11 mouse cellular contexts compared by ENCODE assay signal in the genomic region with DNA sequence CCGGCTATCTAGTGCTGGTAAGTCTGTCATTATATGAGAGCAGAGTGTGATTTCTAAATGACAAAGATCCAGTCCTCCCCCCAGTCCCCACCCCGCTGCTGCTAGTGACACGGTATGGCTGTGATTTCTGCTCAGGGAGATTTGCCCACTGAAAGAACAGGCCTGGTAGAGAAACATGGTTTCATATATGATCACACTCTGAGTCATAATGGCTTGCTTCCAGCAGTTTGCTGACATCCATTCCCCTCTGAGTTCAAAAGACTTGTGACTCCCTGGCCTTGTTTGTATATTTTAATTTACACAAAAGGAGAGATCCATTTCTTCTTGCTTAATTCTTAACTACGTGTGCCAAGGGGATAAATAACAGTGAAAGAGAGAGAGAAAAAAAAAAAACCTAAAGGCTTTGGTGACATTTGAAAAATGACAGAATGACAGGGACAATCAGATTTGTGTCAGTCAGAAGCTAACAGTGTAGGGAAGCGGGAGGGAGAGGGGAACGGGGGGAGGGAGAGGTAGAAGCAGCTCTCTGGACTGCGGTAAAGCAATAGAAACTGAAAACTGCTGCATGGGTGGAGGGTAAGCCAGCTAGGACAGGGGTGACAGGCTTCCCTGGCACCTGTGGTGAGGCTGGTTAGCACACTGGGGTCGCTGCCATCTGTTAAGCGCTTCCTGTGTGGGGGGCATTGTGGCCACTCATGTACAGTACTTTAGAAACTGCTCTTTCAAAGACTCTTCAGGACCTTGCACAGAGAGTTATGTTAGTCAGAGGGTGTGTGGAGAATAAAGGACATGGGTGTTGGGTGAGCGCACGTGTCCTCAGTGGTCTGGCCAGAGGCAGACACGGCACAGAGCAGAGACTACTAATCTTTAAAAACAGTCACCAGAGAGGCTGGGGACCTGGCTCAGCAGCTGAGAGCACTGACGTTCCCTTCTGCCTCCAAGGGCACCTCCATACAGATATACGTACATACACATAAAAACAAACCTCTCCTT. TPM values are rescaled to one million over a fixed set of nuclear protein-coding genes. Genes with fewer than 3 reads are reported as not detected.
DNase-seq lines count a peak whose midpoint lies in the region; ATAC-seq and TF ChIP-seq lines count a peak whose summit lies in the region.
"Had no signal": no experiment of that assay in that cellular context is flagged by ENCODE, and none has a peak within 500 bp of the region (broad histone marks: within the 10 kb centered on the region; RNA-seq: fewer than 3 reads in every experiment).

No protein-coding gene starts in this region.

- peak; percentile 39; the same call in 1 of the 2 replicates for ATAC-seq in heart, embryonic 14.5 days (ENCODE audit: insufficient number of reproducible peaks, insufficient read depth, low FRiP score, low read depth)
- ATAC-seq in midbrain, postnatal 0 days (ENCODE audit: low FRiP score), result 0 out of 2 replicates have a peak, but pooled peaks have one; percentile 32
- ATAC-seq: intestine, postnatal 0 days had no signal

- WGBS in heart, embryonic 14.5 days, result 37% methylated on average over 14 of the region's 14 CpGs
- 46% methylated on average over 14 of the region's 14 CpGs for WGBS in midbrain, postnatal 0 days

- no peaks in the 10 kb centered on the region for H3K36me3 ChIP-seq in heart, embryonic 14.5 days (ENCODE audit: control insufficient read depth, insufficient read depth, low read length)
- H3K36me3 ChIP-seq in midbrain, postnatal 0 days (ENCODE audit: insufficient read depth, low read length), result no peaks in the 10 kb centered on the region
- H3K36me3 ChIP-seq: embryonic facial prominence, embryonic 12.5 days had no signal

- peaks cover 2 to 11% of the 10 kb centered on the region in 2 experiments; a peak in 2 of 4 replicates for H3K4me1 ChIP-seq in heart, embryonic 14.5 days (ENCODE audit: control insufficient read depth in 2 of 2, insufficient read depth in 2 of 2, low read length in 2 of 2)
- no peaks in the 10 kb centered on the region for H3K4me1 ChIP-seq in midbrain, postnatal 0 days (ENCODE audit: insufficient read depth, low read length)
- H3K4me1 ChIP-seq: embryonic facial prominence, embryonic 12.5 days had no signal

- DNase-seq in heart, postnatal 36 days, result no peak
- DNase-seq in 3134 (ENCODE audit: extremely low read depth, insufficient read length, low spot score) (peak; percentile 64), MN1 (ENCODE audit: low spot score) (peak; percentile 34)
- DNase-seq in midbrain, postnatal 0 days (ENCODE audit: low spot score), result peak; percentile 10
- DNase-seq in layer of hippocampus, postnatal 10 days (ENCODE audit: low spot score in 2 of 2), result no peak
- DNase-seq in ovary, postnatal 14 days (ENCODE audit: low spot score), result no peak
- no peak for DNase-seq in cerebellum, adult 11-12 months

- H3K9ac ChIP-seq in heart, embryonic 14.5 days (ENCODE audit: low read length), result 0 out of 2 replicates have a peak overlapping the region, but pooled peaks have one; percentile 9
- no peak overlapping the region for H3K9ac ChIP-seq in midbrain, postnatal 0 days (replicated peaks; ENCODE audit: low read length, poor library complexity, severe bottlenecking)
- H3K9ac ChIP-seq: embryonic facial prominence, embryonic 12.5 days had no signal

- intact Hi-C loops in heart, postnatal 36 days (cut with DNase I), result no loop called here

- no peak for TF ChIP-seq CTCF in midbrain, postnatal 0 days (IDR thresholded peaks at IDR 0.05)

- H3K9me3 ChIP-seq in heart, embryonic 14.5 days (ENCODE audit: control insufficient read depth, low read length), result no peaks in the 10 kb centered on the region
- H3K9me3 ChIP-seq in midbrain, postnatal 0 days (ENCODE audit: low read length), result no peaks in the 10 kb centered on the region
- H3K9me3 ChIP-seq: embryonic facial prominence, embryonic 12.5 days had no signal

- H3K27ac ChIP-seq in heart, embryonic 14.5 days (replicated peaks in 1 of 2; ENCODE audit: control insufficient read depth in 1 of 2, insufficient read depth in 1 of 2, low read depth in 2 of 2, low read length in 2 of 2), result no peak overlapping the region
- no peak overlapping the region for H3K27ac ChIP-seq in midbrain, postnatal 0 days (ENCODE audit: low read depth, low read length)
- H3K27ac ChIP-seq: embryonic facial prominence, embryonic 12.5 days had no signal

- H3K27me3 ChIP-seq in heart, embryonic 14.5 days (ENCODE audit: control insufficient read depth, insufficient read depth, low read length), result no peaks in the 10 kb centered on the region
- H3K27me3 ChIP-seq in midbrain, postnatal 0 days (ENCODE audit: insufficient read depth, low read length), result no peaks in the 10 kb centered on the region
- H3K27me3 ChIP-seq: embryonic facial prominence, embryonic 12.5 days had no signal

- peak overlapping the region; percentile 44 for H3K4me2 ChIP-seq in heart, embryonic 14.5 days (ENCODE audit: low read length)
- H3K4me2 ChIP-seq in midbrain, postnatal 0 days (ENCODE audit: low read depth, low read length, poor library complexity, severe bottlenecking), result no peak overlapping the region
- H3K4me2 ChIP-seq: embryonic facial prominence, embryonic 12.5 days had no signal

- H3K4me3 ChIP-seq in heart, embryonic 14.5 days (ENCODE audit: control insufficient read depth in 1 of 2, insufficient read depth in 1 of 2, low read depth in 1 of 2, low read length in 2 of 2), result no peak overlapping the region
- no peak overlapping the region for H3K4me3 ChIP-seq in midbrain, postnatal 0 days (ENCODE audit: low read depth, low read length)
- H3K4me3 ChIP-seq: embryonic facial prominence, embryonic 12.5 days had no signal

RNA-seq across cellular contexts. Expression of a gene that starts 55.8 kb away (rescaled TPM):
- polyA plus RNA-seq in heart, embryonic 14.5 days (2014; fragmentation: Nextera tagmentation; extraction: Ambion mirVana), result 1.6 and 1.7 TPM in 2 replicates
- total RNA-seq in heart, postnatal 36 days (2021), result under 1 TPM; 0.31 to 0.70 TPM
- 5.5 and 8.2 TPM in 2 replicates for total RNA-seq in midbrain, postnatal 0 days (2014; rRNA removed)
- 4.6 and 5.3 TPM in 2 replicates for polyA plus RNA-seq in midbrain, postnatal 0 days (2015; fragmentation: Nextera tagmentation; extraction: Ambion mirVana)
- total RNA-seq in layer of hippocampus, postnatal 10 days (2021), result 1 to 10 TPM; 5.4 to 5.7 TPM
- total RNA-seq: MEL had no signal

Comparison
In these comparisons a context has a peak if more than half of its experiments do, and no peak if none do; other contexts are left out.
1. DNase-seq: peak in 3134 (single experiment), MN1 (single experiment) and midbrain, postnatal 0 days (single experiment); none in heart, postnatal 36 days (0 of 2), layer of hippocampus, postnatal 10 days (0 of 2), ovary, postnatal 14 days (single experiment) and cerebellum, adult 11-12 months (single experiment).